Mouse (Mus musculus) spleen, adult 2 months (tissue): ENCODE results near the gene Gm2431.

Experiments used
- CTCF ChIP-seq: fragments of 200-500 bp; IDR thresholded peaks from 2 replicates; pipeline ENCODE4 v1.5.1; 2011; ENCODE audit warnings: mild to moderate bottlenecking, inconsistent platforms; ENCODE audit not compliant: insufficient read depth, insufficient read length, insufficient replicate concordance; ENCODE audit errors: extremely low read depth
- POLR2A ChIP-seq: fragments of 200-500 bp; IDR thresholded peaks from 2 replicates; pipeline ENCODE4 v1.6.1; 2011; ENCODE audit warnings: low read depth, low read length, inconsistent platforms

DNA sequence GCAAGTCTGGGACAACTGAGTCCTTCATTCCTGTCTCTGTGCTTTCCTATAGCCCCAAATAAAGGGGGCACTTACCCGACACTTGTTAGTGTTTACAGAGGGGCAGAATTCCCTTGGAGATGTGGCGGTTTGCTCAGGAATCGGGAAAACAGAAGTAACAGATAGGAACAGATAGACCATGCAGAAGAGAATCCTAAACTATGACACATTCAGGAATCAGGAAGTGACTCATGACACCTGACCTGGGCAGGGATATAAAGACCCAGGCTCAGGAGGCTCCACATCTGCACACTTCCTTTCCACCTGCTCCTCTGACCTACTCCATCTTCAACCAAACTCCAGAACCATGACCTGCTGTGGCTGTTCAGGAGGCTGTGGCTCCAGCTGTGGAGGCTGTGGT, 45.1 kb upstream of the Gm2431 start, which contains the start of gene Krtap5-4:
- no peak for TF ChIP-seq CTCF
- TF ChIP-seq POLR2A = no peak
